Mouse (Mus musculus) right cerebral cortex, postnatal 14 days (tissue): ENCODE results near the gene Ndufaf5.
"Not testable (repeated sequence)": the region's sequence is repeated elsewhere in the genome, so short reads cannot be mapped to it uniquely, and the experiment has no call there.

ENCODE experiments used
- DNase-seq: peaks from one replicate; pipeline ENCODE4 v3.0.0; 2022

Ndufaf5 gene

DNA sequence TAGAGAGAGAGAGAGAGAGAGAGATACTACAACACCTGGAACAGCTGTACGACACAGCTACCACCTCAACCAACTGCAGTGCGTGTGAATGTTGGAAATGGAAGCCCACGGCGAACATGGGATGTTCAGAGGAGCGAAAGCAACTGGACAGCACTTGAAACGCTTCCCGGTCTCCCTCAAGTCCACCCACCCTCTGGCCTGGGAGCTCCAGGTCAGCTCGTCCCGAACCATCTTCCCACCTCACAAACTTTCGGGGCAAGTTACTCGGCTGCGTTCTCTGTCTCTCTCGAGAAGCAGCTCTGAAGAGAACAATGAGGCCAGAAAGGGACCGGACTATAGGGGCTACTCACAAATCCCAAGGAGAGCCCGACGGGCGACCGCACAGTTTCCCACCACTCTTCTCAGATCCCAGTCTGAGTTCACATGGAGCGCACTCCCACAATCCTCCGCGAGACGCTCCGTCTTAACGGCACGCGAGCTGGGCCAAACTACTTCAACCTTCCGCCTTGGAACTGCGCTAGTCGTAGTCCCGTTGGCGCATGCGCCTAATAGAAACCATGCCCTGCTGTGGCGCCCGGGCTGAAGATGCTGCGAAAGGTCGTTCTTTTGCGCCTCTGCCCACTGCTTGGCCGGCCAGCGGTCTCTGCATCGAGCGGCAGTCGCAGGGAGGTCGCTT lies at the start of gene Ndufaf5, which contains the start of gene Esf1:
TSS of gene Ndufaf5 (plus strand) at position 523 of the 676 bp plus-strand sequence.
TSS of gene Esf1 (minus strand) at position 438 of the 676 bp plus-strand sequence.
- peak; percentile 98 for DNase-seq

DNA sequence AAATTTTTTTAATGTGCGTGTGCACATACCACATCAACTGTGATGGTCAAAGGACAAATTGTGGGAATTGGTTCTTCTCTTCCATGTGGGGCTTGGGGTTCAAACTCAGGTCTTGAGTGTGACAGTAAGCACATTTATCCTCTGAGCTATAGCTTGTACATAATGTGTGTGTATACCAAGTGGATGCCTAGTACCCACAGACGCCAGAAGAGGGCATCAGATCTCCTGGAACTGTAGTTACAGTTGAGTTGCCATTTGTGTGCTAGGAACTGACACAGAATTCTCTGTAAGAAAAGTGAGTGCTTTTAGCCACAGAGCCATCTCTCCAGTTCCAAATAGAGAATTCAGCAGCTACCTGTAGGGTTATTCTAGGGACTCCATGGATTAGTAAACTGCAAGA lies 44.9 kb upstream of the Ndufaf5 start:
- no peak for DNase-seq

DNA sequence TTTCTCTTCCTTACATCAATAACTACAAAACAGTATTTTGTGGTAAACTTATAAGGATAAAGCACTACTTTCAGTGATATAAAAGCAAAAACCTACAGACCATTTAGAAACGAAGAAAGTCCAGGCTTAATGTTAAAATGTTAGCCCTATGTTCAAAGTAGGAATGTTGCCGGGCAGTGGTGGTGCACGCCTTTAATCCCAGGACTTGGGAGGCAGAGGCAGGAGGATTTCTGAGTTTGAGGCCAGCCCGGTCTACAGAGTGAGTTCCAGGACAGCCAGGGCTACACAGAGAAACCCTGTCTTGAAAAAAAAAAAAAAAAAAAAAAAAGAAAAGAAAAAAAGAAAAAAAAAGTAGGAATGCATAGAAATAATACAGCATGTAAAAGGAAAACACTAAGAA lies 18.7 kb upstream of the Ndufaf5 start, which contains the start of gene Gm17374:
TSS of gene Gm17374 (plus strand) at position 301 of the 400 bp plus-strand sequence.
- DNase-seq = not testable (repeated sequence)

DNA sequence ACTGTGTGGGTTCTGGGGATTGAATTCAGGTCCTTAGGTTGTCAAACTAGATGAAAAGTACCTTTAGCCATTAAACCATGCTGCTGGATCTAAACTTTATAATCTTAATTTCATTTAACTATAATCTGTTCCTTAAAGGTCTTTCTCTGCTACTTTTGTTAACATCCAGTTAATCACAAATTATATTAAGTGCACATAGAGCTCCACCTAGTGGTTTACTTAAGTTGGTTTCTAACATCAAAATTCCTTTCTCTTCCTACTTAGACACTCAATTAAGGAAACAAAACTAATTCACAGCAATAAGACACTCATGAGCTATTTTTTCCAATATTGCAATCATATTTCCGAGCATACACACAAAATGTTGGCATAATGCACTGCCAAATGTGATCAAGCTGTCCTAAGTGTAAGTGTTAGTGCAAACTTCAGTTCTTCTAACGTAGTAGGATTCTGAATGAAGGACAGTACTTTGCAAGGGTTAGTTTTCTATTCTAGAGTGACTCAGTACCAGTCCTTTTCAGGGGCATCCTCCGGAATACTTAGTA lies 11.2 kb upstream of the Ndufaf5 start:
- no peak for DNase-seq

DNA sequence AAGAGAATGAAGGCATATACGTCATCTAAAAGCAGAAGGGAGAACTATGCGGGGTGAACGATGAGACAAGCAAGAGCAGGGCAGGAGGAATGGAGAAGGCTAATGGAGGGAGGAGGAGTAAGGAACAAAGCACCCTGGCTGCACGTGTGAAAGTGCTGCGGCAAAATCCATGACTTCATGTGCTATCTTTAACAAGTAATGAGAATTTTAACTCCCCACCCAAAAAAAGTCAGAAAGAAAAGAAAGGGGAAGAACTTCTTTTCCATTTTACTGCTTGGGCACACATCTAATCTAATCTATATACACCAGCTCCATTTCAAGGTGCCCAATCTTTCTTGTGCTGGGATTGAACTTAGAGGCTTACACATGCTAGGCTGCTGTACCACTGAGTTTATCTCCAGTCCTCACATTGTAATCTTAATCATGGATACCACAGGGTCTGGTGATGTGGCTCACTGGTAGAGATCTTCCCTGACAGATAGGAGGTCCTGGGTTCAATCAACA lies 7.0 kb upstream of the Ndufaf5 start:
- DNase-seq = no peak

DNA sequence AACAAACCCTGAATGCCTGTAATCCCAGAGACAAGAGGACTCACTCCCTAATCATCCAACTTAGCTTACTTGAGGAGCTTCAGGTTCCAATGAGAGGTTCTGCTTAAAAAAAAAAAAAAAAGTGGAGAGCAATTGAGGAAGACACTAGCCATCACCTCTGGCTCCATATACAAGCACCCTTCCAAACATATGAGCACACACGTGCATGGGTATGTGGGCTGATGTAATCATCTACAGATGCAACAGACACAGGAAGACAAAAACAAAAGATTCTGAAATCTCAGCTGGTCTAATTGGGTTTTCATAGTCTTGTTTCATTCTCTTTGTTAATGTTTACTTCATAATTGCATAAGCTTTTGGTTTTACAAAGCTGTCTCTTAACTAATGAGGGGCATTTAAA lies 1.4 kb upstream of the Ndufaf5 start:
- DNase-seq = no peak

DNA sequence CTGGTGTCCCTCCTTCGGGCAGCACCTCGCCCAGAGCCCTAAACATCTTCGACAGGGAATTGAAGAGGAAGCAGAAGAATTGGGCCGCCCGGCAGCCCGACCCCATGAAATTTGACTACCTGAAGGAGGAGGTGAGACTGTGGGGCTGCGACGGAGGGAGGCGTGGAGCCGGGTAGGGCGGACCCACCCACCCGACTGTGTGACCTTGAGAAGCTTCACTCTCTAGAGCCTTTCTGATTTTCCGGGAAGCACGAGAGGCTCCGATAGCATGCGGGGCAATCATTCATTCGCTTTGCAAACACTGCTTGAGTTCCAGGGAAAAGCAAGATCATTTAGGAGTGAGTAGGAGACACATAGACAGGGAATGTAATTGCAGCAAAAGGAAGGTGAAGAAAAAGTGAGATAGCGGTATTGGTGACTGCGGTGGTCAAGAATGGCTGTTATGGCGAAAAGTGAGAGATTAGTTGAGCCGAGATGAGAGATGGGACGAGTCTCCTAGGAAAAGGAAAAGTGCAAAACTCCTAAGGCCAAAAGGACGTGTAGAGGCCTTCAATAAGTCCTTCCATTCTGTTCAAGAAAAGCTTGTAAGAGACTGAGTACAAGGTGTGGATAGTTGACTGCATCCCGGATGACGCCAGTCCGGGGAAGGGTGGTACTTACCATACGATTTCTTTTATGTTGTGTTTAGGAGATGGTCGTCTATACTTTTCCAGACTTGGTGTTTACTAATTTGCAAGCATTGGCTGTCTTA lies 529 bp downstream of the Ndufaf5 start:
- DNase-seq = no peak

DNA sequence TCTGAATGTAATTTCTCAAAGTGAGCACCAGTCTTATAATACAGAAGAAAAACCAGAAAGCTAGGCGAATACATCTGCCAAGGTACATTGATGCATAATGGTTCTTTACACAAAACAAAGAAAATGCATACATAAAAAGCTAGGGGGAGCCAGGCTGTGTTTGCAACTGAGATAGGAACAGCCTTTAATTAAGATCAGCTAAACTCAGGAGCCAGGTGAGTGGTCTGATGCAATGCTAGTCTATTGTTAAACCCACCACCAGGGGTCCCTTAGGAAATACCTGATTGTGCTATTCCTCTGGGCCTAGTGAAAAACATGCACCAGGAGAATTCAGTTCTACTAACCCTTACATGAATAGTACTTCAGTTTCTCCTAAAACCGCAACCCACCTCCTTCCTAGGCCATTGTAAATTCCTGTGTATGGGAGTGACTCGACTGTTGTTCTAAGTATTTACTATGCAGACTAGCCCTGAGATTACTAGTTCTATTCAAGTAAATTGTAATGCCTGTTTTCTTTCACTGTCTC lies 15.3 kb downstream of the Ndufaf5 start:
- not testable (repeated sequence) for DNase-seq

DNA sequence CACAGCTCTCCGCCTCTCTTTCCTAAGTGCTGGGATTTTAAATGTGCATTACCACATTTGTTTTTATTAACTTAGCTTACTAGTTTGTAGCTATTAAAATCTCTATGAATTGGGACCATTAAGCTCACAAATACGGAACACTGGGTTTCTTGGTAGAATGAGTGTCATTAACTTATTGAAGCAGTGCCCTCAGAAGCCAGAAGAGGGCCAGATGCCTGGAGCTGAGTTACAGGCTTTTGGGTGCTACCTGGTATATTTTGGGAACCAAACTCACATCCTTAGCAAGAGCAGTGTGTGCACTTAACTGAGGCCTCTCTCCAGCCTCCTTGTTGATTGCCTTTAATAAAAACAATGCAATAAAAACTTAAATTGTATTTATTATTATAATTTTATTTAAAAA lies 30.3 kb downstream of the Ndufaf5 start:
- DNase-seq = no peak

DNA sequence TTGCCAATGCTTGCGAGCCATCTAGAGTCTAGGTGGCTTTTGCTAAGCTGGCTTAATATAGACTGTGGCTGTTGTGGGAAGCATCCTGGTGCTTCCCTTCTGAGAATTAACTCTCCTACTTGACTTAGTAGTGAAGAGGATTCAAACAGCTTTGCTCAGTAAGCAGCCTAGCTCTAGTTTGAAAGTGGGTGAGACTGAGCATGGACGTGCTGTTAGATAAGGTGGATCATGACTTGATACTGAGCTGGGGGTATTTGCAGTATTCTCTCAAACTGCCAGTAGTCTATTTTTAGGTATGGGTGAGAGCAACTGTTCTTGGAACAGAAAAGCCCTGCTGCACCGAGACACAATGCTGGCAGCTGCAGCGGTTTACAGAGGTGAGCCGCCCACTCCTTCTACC lies 32.1 kb downstream of the Ndufaf5 start:
- no peak for DNase-seq

DNA sequence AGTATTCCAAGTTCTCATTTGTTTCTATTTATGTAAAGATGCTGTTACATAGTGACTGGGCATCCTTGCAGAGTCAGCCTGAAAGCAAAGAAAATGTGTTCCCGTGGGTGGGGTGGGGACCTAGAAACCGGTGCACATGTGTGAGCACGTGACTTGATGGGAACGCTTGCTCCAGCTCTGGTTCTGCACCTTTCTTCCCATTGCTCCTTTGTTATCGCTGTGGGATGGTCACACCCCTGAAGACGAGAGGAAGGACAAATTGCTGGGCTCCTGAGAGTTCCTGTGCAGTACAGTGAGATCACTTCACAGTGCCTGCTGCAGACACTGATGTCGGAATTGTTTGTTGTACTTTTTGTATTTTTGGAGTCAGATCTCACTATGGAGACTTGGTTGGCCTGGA lies 33.3 kb downstream of the Ndufaf5 start:
- no peak for DNase-seq

DNA sequence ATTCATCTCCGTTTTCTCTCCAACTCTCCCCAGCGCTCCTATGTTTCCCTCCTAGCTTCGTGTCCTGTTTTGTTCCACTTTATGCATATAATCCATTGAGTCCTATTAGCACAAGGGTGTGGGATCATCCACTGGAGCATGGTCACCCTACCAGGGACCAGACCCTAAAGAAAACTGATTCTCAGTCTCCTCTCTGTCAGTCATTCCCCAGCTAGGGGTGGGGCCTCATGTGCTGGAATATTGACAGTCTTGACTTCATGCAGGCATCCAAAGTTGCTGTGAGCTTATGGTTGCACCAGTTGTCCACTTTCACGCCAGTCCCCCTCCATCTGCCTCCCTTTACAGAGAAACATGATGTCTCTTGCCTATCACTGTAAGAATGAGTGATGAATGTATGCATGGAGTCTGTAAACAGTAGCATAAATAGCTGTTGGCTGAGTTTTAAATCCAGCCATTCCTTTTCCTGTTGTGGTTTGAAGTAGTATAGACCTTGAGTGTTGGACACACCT lies 44.1 kb downstream of the Ndufaf5 start:
- no peak for DNase-seq

DNA sequence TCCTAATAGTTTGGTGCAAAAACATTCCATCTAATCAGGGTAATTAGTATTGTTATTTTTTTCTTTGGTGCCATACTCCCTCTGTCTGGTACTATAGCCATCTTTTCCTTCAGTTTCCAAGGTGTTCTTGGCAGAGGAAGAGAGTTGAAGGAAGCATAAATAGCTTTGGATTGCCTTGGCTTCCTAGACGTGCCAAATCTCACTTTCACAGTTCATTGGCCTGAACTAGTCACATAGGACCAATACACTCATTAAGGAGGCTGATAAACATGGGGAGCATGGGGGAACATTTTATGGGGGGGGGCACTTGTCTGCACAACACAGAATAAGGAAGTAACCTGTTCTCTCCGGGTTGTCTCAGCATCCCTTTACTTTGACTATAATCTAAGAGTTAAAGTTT lies 45.0 kb downstream of the Ndufaf5 start:
- no peak for DNase-seq

DNA sequence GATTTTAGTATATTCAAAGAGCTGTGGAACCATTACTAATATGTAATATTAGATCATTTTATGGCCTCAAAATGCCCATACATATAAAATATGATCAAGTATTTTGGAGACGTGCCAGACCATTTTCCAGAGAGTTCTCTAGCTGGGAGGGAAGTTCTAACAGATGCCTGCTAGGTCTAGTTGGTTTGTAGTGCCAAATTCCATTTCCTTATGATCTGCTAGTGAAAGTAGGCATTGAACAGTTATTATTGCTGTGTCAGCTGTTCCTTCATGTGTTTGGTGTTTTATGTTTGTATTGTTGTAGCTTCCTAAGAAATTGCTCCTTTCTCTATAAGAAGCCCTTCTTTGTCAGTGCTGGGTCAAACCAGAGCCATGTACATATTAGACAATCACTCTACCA lies 45.5 kb downstream of the Ndufaf5 start:
- DNase-seq = no peak

DNA sequence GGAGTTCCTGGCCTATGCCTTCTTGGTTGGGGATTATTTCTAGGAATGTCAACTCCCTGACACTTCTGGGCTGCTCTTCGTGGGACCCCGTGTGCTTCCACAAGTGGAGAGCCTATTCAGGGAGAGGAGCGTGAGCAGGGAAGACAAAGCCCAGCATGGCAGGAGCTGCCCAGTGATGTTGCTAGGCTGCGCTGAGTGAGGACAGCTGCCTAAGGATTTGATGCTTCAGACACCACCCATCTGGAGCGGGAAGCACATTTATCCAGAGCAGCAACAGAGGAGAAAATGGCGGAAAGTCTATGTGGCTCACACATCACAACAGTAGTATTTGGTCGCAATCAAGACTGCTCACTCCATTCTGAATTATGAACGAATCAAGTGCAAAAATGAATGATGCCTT lies 49.9 kb downstream of the Ndufaf5 start:
- no peak for DNase-seq

DNA sequence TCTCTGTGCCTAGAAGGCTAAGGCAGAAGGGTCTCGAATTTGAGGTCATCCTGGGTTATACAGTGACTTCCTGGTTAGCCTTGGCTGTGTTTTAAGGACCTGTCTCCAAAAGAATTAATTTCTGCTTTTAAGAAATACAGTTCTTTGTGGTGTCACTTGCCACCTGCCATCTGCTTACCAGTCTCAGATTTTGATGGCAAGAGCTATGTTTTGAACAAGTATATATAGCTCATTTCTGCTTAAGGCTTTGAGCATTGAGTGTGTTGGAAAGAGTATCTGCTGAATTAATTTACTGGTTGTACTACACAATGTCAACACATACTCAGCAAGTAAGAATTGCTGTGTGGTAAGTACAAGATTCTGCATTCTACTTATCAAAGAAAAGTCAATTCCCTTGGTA lies 59.8 kb downstream of the Ndufaf5 start:
- DNase-seq = no peak

DNA sequence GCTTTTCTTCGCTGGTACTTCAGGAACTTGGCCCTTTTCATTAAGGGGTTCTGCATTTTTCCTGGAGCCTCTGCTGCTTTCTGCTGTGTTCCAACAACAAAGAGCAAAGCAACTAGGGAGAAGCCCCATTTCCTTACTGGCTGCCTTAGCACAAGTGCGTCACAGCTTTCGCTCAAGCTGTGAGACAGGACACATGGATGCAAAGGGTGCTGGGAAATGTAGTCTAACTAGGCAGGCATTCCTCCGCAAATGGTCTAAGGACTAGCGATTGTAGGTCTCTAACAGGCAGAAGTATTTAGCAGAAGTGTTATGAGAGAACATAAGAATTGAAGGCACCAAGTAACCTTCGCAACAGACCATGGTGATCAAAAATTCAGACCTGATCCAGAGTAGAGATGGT lies 66.8 kb downstream of the Ndufaf5 start:
- DNase-seq = no peak

DNA sequence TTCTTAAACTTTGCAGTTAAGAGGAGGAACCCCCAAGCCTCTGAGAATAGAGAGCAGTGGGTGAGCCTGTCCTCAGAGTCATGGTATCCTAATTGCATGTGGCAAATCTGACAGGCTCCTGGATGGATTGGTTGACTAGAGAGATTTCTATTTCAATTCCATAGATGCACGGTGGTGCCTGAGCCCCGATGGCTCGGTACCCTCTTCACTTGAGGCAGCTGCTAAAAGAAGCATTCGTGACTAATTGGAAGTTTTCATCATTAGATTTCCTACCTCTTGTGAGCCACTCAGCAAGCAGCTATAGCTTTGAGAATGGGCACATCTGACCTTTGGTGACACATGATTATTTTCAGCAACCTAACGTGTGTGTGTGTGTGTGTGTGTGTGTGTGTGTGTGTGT lies 71.9 kb downstream of the Ndufaf5 start:
- no peak for DNase-seq

DNA sequence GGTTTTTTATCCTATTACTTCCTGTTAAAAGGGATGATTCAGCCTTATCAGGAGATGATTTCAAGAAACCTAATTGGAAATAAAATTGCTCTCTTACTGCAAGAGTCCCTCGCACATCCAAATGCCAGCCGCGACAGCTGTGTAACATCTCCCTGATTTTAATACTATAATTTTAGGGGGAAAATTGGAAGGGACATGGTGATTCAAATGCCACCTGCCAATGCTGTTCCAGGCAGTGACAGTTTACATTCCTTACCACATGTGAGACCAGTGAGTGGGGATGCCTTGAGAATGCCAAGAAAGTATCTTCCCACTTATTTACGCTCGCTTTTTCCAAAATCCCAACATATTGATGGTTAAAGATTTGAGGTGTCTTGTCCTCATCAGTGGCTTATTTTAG lies 72.7 kb downstream of the Ndufaf5 start:
- no peak for DNase-seq
